Mouse (Mus musculus): ENCODE data around the gene Jkamp. TPM values are rescaled to one million over a fixed set of nuclear protein-coding genes. Genes with fewer than 3 reads are reported as not detected.
A peak's percentile ranks its signal among the peaks of the same experiment; 100 is the strongest.

Gene Jkamp
- polyA plus RNA-seq, 1 experiment from 2014 or later, result 59.9 TPM

- Histone ChIP-seq H3K4me2 (ENCODE audit: low read depth, low read length, severe bottlenecking) (no peak overlapping the region), H3K4me3 (ENCODE audit: low read depth, low read length) (no peak overlapping the region), H3K4me1 (replicated peaks; ENCODE audit: control insufficient read depth, insufficient read depth, low read length) (no peaks in the 10 kb centered on the region), H3K36me3 (ENCODE audit: control insufficient read depth, insufficient read depth, low read length) (peaks cover 3% of the 10 kb centered on the region), H3K27me3 (ENCODE audit: control insufficient read depth, insufficient read depth, low read length) (no peaks in the 10 kb centered on the region), H3K9ac (ENCODE audit: low read length) (no peak overlapping the region), H3K27ac (ENCODE audit: low read depth, low read length) (no peak overlapping the region), H3K9me3 (ENCODE audit: control insufficient read depth, low read length) (no peaks in the 10 kb centered on the region)
- ATAC-seq (replicated peaks; ENCODE audit: low FRiP score) (no peak), DNase-seq (ENCODE audit: low spot score) (peak; percentile 14)
- 89% methylated on average over 6 of the region's 6 CpGs for WGBS
These were observed 17.4 kb downstream of the Jkamp start for GRCm38 (mm10) chr12:72102776-72103175.

DNA sequence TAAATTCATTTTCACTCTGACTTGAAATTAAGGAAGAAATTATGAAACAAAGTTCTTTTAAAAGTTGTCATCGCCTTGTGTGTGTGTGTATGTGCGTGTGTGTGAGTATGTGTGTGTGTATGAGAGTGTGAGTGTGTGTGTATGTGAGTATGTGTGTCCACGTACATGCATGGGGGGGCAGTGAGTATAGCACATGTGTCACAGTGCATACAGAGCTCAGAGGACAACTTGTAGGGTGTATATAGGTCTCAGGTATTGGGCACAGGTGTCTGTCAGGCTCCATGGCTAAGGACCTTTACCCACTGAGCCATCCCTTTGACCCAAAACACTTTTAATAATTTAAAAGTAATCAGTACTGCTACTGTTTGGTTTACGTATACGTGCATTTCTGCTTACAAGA, 18.6 kb downstream of the Jkamp start:
- 85% methylated on average over 5 of the region's 5 CpGs for WGBS
- no peaks in the 10 kb centered on the region for H3K4me1 ChIP-seq (replicated peaks; ENCODE audit: control insufficient read depth, insufficient read depth, low read length)
- no peak overlapping the region for H3K4me3 ChIP-seq (ENCODE audit: low read depth, low read length)
- H3K27me3 ChIP-seq (ENCODE audit: control insufficient read depth, insufficient read depth, low read length), result no peaks in the 10 kb centered on the region
- DNase-seq (ENCODE audit: low spot score) (peak; percentile 37), ATAC-seq (replicated peaks; ENCODE audit: low FRiP score) (0 out of 2 replicates have a peak, but pooled peaks have one; percentile 33)
- no peaks in the 10 kb centered on the region for H3K9me3 ChIP-seq (ENCODE audit: control insufficient read depth, low read length)
- no peak overlapping the region for H3K4me2 ChIP-seq (ENCODE audit: low read depth, low read length, severe bottlenecking)
- no peaks in the 10 kb centered on the region for H3K36me3 ChIP-seq (ENCODE audit: control insufficient read depth, insufficient read depth, low read length)
- H3K27ac ChIP-seq (ENCODE audit: low read depth, low read length), result no peak overlapping the region
- H3K9ac ChIP-seq (ENCODE audit: low read length), result no peak overlapping the region

GRCm38 (mm10) chr12:72104525-72105281, 19.3 kb downstream of the Jkamp start:
- Histone ChIP-seq H3K9me3 (ENCODE audit: control insufficient read depth, low read length) (no peaks in the 10 kb centered on the region), H3K9ac (ENCODE audit: low read length) (no peak overlapping the region), H3K27me3 (ENCODE audit: control insufficient read depth, insufficient read depth, low read length) (no peaks in the 10 kb centered on the region), H3K4me2 (ENCODE audit: low read depth, low read length, severe bottlenecking) (no peak overlapping the region), H3K27ac (ENCODE audit: low read depth, low read length) (no peak overlapping the region), H3K4me1 (replicated peaks; ENCODE audit: control insufficient read depth, insufficient read depth, low read length) (no peaks in the 10 kb centered on the region), H3K4me3 (ENCODE audit: low read depth, low read length) (no peak overlapping the region), H3K36me3 (ENCODE audit: control insufficient read depth, insufficient read depth, low read length) (no peaks in the 10 kb centered on the region)
- DNase-seq (ENCODE audit: low spot score) (peak; percentile 64), ATAC-seq (replicated peaks; ENCODE audit: low FRiP score) (peak; percentile 44; the same call in 1 of the 2 replicates)
- WGBS, result 36% methylated on average over 14 of the region's 14 CpGs

DNA sequence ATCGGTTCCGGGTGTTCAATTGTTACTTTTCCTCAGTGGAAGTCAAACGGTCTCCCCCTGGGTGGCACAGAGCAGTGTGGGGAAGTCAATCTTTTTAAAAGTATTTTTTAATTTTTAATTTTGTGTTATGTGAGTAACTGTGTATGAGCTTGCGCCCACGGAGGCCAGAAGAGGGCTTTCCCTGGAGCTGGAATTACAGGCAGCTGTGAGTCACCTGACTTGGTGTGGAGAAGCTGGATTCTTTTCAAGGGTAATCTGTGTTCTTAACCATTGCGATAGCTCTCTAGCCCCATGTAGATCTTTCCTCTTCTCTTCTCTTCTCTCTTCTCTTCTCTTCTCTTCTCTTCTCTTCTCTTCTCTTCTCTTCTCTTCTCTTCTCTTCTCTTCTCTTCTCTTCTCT, 29.7 kb downstream of the Jkamp start:
- Histone ChIP-seq H3K27me3 (ENCODE audit: control insufficient read depth, insufficient read depth, low read length) (no peaks in the 10 kb centered on the region), H3K4me1 (replicated peaks; ENCODE audit: control insufficient read depth, insufficient read depth, low read length) (no peaks in the 10 kb centered on the region), H3K4me2 (ENCODE audit: low read depth, low read length, severe bottlenecking) (no peak overlapping the region), H3K27ac (ENCODE audit: low read depth, low read length) (no peak overlapping the region), H3K9me3 (ENCODE audit: control insufficient read depth, low read length) (no peaks in the 10 kb centered on the region), H3K36me3 (ENCODE audit: control insufficient read depth, insufficient read depth, low read length) (no peaks in the 10 kb centered on the region), H3K9ac (ENCODE audit: low read length) (no peak overlapping the region), H3K4me3 (ENCODE audit: low read depth, low read length) (no peak overlapping the region)
- DNase-seq (ENCODE audit: low spot score) (no peak), ATAC-seq (replicated peaks; ENCODE audit: low FRiP score) (no peak)
- 86% methylated on average over 6 of the region's 6 CpGs for WGBS

DNA sequence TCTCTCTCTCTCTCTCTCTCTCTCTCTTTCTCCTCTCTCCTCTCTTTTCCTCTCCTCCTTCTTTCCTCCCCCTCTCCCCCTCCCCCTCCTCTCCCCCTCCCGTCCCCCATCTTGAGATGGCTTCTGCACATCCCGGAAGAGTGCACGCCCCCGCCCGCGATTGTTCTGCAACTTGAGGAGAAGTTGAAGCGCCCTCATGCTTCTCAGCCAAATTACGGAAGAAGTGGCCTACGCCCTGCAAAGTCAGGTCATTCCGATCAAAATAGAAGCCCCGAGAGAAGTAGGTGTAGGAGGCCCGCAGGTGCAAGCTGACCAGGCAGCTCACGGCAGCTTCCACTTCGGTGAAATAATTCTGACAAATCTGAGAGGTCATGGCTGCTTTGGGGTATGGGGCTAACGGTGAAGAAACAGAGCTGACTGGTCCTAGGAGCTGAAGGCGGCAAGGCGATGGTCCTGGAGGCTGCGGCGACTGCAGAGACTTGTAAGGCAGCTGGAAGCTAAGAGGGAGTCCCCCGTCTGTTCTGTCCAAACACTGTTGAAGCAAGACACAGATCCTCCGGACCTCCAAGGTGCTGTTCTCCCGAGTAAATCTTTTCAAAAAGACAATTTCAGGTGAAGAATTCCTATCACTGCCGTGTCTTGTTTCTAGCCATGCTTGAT, 30.4 kb downstream of the Jkamp start:
- H3K4me3 ChIP-seq (ENCODE audit: low read depth, low read length), result no peak overlapping the region
- ATAC-seq (replicated peaks; ENCODE audit: low FRiP score) (no peak), DNase-seq (ENCODE audit: low spot score) (no peak)
- no peak overlapping the region for H3K9ac ChIP-seq (ENCODE audit: low read length)
- no peaks in the 10 kb centered on the region for H3K4me1 ChIP-seq (replicated peaks; ENCODE audit: control insufficient read depth, insufficient read depth, low read length)
- WGBS, result 85% methylated on average over 22 of the region's 23 CpGs
- no peak overlapping the region for H3K27ac ChIP-seq (ENCODE audit: low read depth, low read length)
- H3K36me3 ChIP-seq (ENCODE audit: control insufficient read depth, insufficient read depth, low read length), result no peaks in the 10 kb centered on the region
- no peaks in the 10 kb centered on the region for H3K27me3 ChIP-seq (ENCODE audit: control insufficient read depth, insufficient read depth, low read length)
- no peaks in the 10 kb centered on the region for H3K9me3 ChIP-seq (ENCODE audit: control insufficient read depth, low read length)
- H3K4me2 ChIP-seq (ENCODE audit: low read depth, low read length, severe bottlenecking), result no peak overlapping the region

DNA sequence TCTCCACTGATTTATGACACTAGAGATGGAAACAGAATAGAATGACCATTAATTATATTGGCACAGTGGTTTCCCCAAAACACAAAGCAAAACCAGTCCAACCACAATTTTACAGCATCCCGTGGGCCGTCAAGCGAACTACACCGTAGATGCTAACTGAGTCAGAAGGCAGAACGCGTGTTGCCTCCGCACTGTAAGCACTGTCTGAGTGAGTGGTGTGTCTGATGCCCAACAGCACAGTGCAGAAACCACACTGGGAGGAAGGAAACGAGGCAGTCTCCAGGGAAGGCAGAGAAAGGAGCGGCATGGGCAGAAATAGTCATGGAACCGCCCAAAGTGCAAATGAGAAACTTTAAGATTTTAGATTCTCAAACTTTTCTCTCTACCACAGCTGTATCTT, 43.8 kb downstream of the Jkamp start:
- Histone ChIP-seq H3K9me3 (ENCODE audit: control insufficient read depth, low read length) (no peaks in the 10 kb centered on the region), H3K4me3 (ENCODE audit: low read depth, low read length) (no peak overlapping the region), H3K36me3 (ENCODE audit: control insufficient read depth, insufficient read depth, low read length) (no peaks in the 10 kb centered on the region), H3K27ac (ENCODE audit: low read depth, low read length) (no peak overlapping the region), H3K4me1 (replicated peaks; ENCODE audit: control insufficient read depth, insufficient read depth, low read length) (no peaks in the 10 kb centered on the region), H3K4me2 (ENCODE audit: low read depth, low read length, severe bottlenecking) (no peak overlapping the region), H3K9ac (ENCODE audit: low read length) (no peak overlapping the region), H3K27me3 (ENCODE audit: control insufficient read depth, insufficient read depth, low read length) (no peaks in the 10 kb centered on the region)
- ATAC-seq (replicated peaks; ENCODE audit: low FRiP score) (no peak), DNase-seq (ENCODE audit: low spot score) (no peak)
- 95% methylated on average over 10 of the region's 10 CpGs for WGBS

DNA sequence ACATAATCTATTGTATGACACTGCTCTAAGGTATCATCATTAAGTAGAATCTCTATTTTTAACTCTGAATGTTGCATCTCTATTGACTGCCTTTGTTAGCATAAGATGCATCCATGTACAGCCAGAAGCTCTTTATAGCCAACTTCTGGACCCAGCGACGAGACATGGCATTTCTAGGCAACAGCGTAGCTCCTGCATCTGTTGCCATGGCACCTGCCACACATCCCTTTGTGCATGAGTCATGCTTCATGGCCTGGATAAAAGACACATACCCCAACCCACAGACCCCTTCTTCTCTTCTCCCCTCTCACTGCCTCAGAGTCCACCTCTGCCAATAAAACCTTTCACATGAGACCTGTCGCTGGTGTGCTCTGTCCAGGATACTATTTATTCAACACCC, 65.4 kb downstream of the Jkamp start:
- WGBS, result 87% methylated on average over 4 of the region's 4 CpGs
- Histone ChIP-seq H3K4me2 (ENCODE audit: low read depth, low read length, severe bottlenecking) (no peak overlapping the region), H3K36me3 (ENCODE audit: control insufficient read depth, insufficient read depth, low read length) (no peaks in the 10 kb centered on the region), H3K4me3 (ENCODE audit: low read depth, low read length) (no peak overlapping the region), H3K9ac (ENCODE audit: low read length) (no peak overlapping the region), H3K27me3 (ENCODE audit: control insufficient read depth, insufficient read depth, low read length) (no peaks in the 10 kb centered on the region), H3K4me1 (replicated peaks; ENCODE audit: control insufficient read depth, insufficient read depth, low read length) (no peaks in the 10 kb centered on the region), H3K9me3 (ENCODE audit: control insufficient read depth, low read length) (no peaks in the 10 kb centered on the region), H3K27ac (ENCODE audit: low read depth, low read length) (no peak overlapping the region)
- ATAC-seq (replicated peaks; ENCODE audit: low FRiP score), result no peak
- no peak for DNase-seq (ENCODE audit: low spot score)
